Mouse (Mus musculus): ENCODE measurements at regions not wholly inside any gene's neighbourhood (a gene's known extent, or its start where the extent isn't known, plus 50 kb on each side); places are given as distances from the start of the nearest gene placed in this dataset.

DNA sequence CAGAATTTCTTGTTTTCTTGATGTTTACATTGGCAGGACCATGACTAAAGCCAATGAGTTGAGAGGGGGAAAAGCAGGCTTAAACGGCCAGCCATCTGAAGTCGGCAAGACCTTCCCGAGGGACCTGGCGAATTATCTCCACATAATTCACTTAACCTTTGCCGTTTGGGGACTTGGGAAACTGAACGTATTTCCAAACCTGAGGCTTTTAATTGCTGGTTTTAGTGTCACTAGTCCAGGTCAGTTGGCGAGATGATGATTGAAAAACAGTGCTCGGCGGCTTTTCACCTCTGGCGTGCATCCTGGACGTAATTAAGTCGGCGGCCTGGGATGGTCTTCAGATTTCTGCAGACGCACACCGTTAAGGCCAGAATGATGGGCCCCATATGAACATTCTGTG, 66.9 kb upstream of the Atp5g3 start:
- no peak overlapping the region for H3K4me2 ChIP-seq (ENCODE audit: low read depth, low read length)
- H3K4me3 ChIP-seq (ENCODE audit: low read length) = no peak overlapping the region
- 79% methylated on average over 15 of the region's 15 CpGs for WGBS
- no peaks in the 10 kb centered on the region for H3K36me3 ChIP-seq (ENCODE audit: control insufficient read depth, insufficient read depth, low read length)
- no peaks in the 10 kb centered on the region for H3K4me1 ChIP-seq (replicated peaks; ENCODE audit: control insufficient read depth, insufficient read depth, low read length)
- no peak overlapping the region for H3K27ac ChIP-seq (ENCODE audit: low read length)
- no peak for ATAC-seq (ENCODE audit: low read depth)
- H3K27me3 ChIP-seq (ENCODE audit: control insufficient read depth, insufficient read depth, low read depth, low read length) = no peaks in the 10 kb centered on the region
- no peaks in the 10 kb centered on the region for H3K9me3 ChIP-seq (ENCODE audit: control insufficient read depth, low read length)
- H3K9ac ChIP-seq (ENCODE audit: low read length) = no peak overlapping the region

DNA sequence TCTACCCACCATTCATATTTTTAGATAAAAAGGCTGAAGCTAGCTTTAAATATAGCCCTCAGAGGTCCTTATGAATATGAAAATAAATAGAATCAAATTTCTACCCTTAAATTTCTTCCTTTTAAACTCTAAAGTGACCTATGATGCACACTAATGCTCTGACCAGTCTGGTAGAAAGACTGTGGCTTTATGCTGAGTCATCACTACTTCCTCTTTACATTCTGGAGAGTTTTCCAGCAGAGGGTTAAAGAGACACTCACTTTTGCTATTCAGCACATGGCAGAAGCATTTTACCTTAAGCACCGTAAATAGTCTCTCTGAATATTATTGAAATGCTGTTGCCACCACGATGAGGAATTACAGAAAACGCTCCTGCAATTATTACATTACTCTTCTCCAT, 62.6 kb upstream of the Atp5g3 start:
- Histone ChIP-seq H3K4me3 (ENCODE audit: low read length) (no peak overlapping the region), H3K4me2 (ENCODE audit: low read depth, low read length) (no peak overlapping the region), H3K36me3 (ENCODE audit: control insufficient read depth, insufficient read depth, low read length) (no peaks in the 10 kb centered on the region), H3K4me1 (replicated peaks; ENCODE audit: control insufficient read depth, insufficient read depth, low read length) (no peaks in the 10 kb centered on the region), H3K27me3 (ENCODE audit: control insufficient read depth, insufficient read depth, low read depth, low read length) (no peaks in the 10 kb centered on the region), H3K27ac (ENCODE audit: low read length) (no peak overlapping the region), H3K9ac (ENCODE audit: low read length) (no peak overlapping the region), H3K9me3 (ENCODE audit: control insufficient read depth, low read length) (no peaks in the 10 kb centered on the region)
- 73% methylated on average over 3 of the region's 3 CpGs for WGBS
- no peak for ATAC-seq (ENCODE audit: low read depth)

DNA sequence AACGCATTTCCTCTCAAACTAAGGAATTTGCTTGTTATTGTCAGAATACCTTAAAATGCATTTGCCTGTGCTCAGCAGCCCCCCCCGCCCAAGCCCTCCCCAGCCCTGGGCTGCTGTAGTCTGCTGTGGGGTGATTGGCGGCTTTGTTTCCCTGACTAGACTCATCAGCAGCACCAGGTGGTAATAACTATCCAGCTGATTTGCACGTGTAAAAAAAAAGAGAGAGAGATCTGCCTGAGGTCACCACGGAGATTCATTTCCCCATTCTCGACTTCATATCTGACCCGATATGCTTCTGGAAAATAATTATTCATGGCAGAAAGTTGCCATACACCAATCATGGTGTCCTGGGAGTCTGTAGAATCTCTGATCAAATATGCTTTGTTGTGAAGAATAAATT, 56.5 kb upstream of the Atp5g3 start:
- ATAC-seq (ENCODE audit: low read depth) = no peak
- Histone ChIP-seq H3K4me1 (replicated peaks; ENCODE audit: control insufficient read depth, insufficient read depth, low read length) (no peaks in the 10 kb centered on the region), H3K4me3 (ENCODE audit: low read length) (no peak overlapping the region), H3K27me3 (ENCODE audit: control insufficient read depth, insufficient read depth, low read depth, low read length) (no peaks in the 10 kb centered on the region; the same call in 1 of the 2 replicates), H3K9me3 (ENCODE audit: control insufficient read depth, low read length) (no peaks in the 10 kb centered on the region), H3K9ac (ENCODE audit: low read length) (no peak overlapping the region), H3K4me2 (ENCODE audit: low read depth, low read length) (no peak overlapping the region), H3K36me3 (ENCODE audit: control insufficient read depth, insufficient read depth, low read length) (no peaks in the 10 kb centered on the region), H3K27ac (ENCODE audit: low read length) (no peak overlapping the region)
- 66% methylated on average over 7 of the region's 7 CpGs for WGBS

DNA sequence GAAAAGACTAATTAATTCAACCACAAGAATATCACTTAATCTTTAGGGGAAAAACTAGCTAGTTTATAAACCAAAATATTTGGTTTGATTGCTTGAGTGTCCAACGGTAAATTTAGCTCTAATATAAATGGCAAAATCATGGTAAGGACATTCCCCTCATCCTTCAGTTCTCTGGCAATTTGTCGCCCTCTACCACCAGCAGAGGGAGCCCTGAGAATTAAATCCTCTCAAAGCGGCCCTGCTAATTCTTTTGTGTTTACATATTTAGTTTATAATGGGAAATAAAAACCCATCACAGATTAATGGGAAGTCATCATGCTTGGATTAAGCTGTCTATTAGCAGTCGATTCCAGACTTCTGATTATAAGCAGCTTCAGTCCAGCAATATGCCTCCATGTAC, 54.5 kb upstream of the Atp5g3 start:
- Histone ChIP-seq H3K4me2 (ENCODE audit: low read depth, low read length) (no peak overlapping the region), H3K27ac (ENCODE audit: low read length) (no peak overlapping the region), H3K36me3 (ENCODE audit: control insufficient read depth, insufficient read depth, low read length) (no peaks in the 10 kb centered on the region), H3K27me3 (ENCODE audit: control insufficient read depth, insufficient read depth, low read depth, low read length) (no peaks in the 10 kb centered on the region; the same call in 1 of the 2 replicates), H3K4me3 (ENCODE audit: low read length) (no peak overlapping the region), H3K4me1 (replicated peaks; ENCODE audit: control insufficient read depth, insufficient read depth, low read length) (no peaks in the 10 kb centered on the region), H3K9me3 (ENCODE audit: control insufficient read depth, low read length) (no peaks in the 10 kb centered on the region), H3K9ac (ENCODE audit: low read length) (no peak overlapping the region)
- no peak for ATAC-seq (ENCODE audit: low read depth)
- WGBS = 4% methylated on average over 4 of the region's 4 CpGs
